17 mouse cellular contexts compared by ENCODE assay signal in genomic region chr9:87405115-87405720, GRCm38 (mm10).
"Had no signal": no experiment of that assay in that cellular context is flagged by ENCODE, and none has a peak within 500 bp of the region (broad histone marks: within the 10 kb centered on the region; RNA-seq: fewer than 3 reads in every experiment).

No protein-coding gene starts in this region.

- ATAC-seq: intestine, embryonic 15.5 days; midbrain, embryonic 16.5 days had no signal

- DNase-seq: kidney, adult 11 months; kidney, adult 8-10 months; kidney, postnatal 25 days; layer of hippocampus, postnatal 36 days; liver, embryonic 13.5 days; lung, embryonic 14.5 days; lung, postnatal 10 days; lung, postnatal 4 days; thymus, adult 2 months; thymus, postnatal 14 days had no signal

- H3K27ac ChIP-seq: intestine, embryonic 15.5 days; kidney, embryonic 15.5 days; layer of hippocampus, adult 2 months; left cerebral cortex, adult 2 months; liver, embryonic 13.5 days; midbrain, embryonic 12.5 days; stomach, postnatal 0 days had no signal

- H3K27me3 ChIP-seq: intestine, embryonic 15.5 days; kidney, embryonic 15.5 days; liver, embryonic 13.5 days; midbrain, embryonic 12.5 days had no signal

- H3K9me3 ChIP-seq: intestine, embryonic 15.5 days; kidney, embryonic 15.5 days; liver, embryonic 13.5 days; midbrain, embryonic 12.5 days had no signal

- H3K4me2 ChIP-seq: intestine, embryonic 15.5 days; kidney, embryonic 15.5 days; liver, embryonic 13.5 days; lung, embryonic 14.5 days; midbrain, embryonic 12.5 days had no signal

- H3K9ac ChIP-seq: intestine, embryonic 15.5 days; kidney, embryonic 15.5 days; liver, embryonic 13.5 days; lung, embryonic 14.5 days; midbrain, embryonic 12.5 days had no signal

- H3K4me1 ChIP-seq: intestine, embryonic 15.5 days; kidney, embryonic 15.5 days; liver, embryonic 13.5 days; midbrain, embryonic 12.5 days had no signal

- H3K36me3 ChIP-seq: intestine, embryonic 15.5 days; kidney, embryonic 15.5 days; liver, embryonic 13.5 days; midbrain, embryonic 12.5 days had no signal

- H3K4me3 ChIP-seq: intestine, embryonic 15.5 days; kidney, embryonic 15.5 days; layer of hippocampus, adult 2 months; left cerebral cortex, adult 2 months; liver, embryonic 13.5 days; midbrain, embryonic 12.5 days had no signal
